Mouse (Mus musculus): ENCODE results near the gene Spaar. TPM values are rescaled to one million over a fixed set of nuclear protein-coding genes. Genes with fewer than 3 reads are reported as not detected.
A peak's percentile ranks its signal among the peaks of the same experiment; 100 is the strongest.

Gene Spaar
- polyA plus RNA-seq, 1 experiment from 2014 or later: 0.04 TPM

GRCm38 (mm10) chr4:43703439-43703838, 26.4 kb upstream of the Spaar start:
- DNase-seq (ENCODE audit: low spot score) (no peak), ATAC-seq (ENCODE audit: low read depth) (no peak)
- Histone ChIP-seq H3K9me3 (ENCODE audit: control insufficient read depth, low read length) (no peaks in the 10 kb centered on the region), H3K4me3 (ENCODE audit: low read depth, low read length) (no peak overlapping the region), H3K36me3 (ENCODE audit: control insufficient read depth, insufficient read depth, low read length) (no peaks in the 10 kb centered on the region), H3K4me1 (ENCODE audit: control insufficient read depth, insufficient read depth, low read length) (no peaks in the 10 kb centered on the region), H3K27ac (replicated peaks; ENCODE audit: low read depth, low read length) (no peak overlapping the region), H3K4me2 (ENCODE audit: low read depth, low read length) (no peak overlapping the region), H3K9ac (ENCODE audit: low read depth, low read length) (no peak overlapping the region), H3K27me3 (replicated peaks; ENCODE audit: control insufficient read depth, insufficient read depth, low read length) (no peaks in the 10 kb centered on the region)
- WGBS: 69% methylated on average over 6 of the region's 6 CpGs

DNA sequence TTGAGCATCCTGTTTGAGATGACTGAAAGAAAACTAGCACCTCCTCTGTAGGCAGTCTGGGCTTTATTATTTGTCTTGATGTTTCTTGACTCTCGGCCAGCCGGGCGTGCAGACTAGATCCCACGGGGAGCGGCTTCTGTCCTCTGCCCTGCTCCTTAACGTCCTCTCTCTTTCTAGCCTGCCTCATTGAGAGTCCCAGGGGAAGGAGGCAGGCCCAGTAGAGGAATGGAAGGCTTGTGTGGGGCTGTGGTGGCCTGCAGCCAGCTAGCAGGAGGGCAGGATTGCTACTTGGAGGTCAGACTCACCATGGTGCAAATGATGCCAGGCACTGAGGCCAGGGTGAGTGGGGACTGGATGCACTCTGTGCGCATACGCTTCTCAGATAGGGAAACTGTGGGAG, 26.0 kb upstream of the Spaar start:
- Histone ChIP-seq H3K27me3 (replicated peaks; ENCODE audit: control insufficient read depth, insufficient read depth, low read length) (no peaks in the 10 kb centered on the region), H3K9me3 (ENCODE audit: control insufficient read depth, low read length) (no peaks in the 10 kb centered on the region), H3K9ac (ENCODE audit: low read depth, low read length) (no peak overlapping the region), H3K36me3 (ENCODE audit: control insufficient read depth, insufficient read depth, low read length) (no peaks in the 10 kb centered on the region), H3K27ac (replicated peaks; ENCODE audit: low read depth, low read length) (no peak overlapping the region), H3K4me1 (ENCODE audit: control insufficient read depth, insufficient read depth, low read length) (no peaks in the 10 kb centered on the region), H3K4me3 (ENCODE audit: low read depth, low read length) (no peak overlapping the region), H3K4me2 (ENCODE audit: low read depth, low read length) (no peak overlapping the region)
- DNase-seq (ENCODE audit: low spot score) (no peak), ATAC-seq (ENCODE audit: low read depth) (no peak)
- 88% methylated on average over 8 of the region's 8 CpGs for whole genome bisulfite sequencing

DNA sequence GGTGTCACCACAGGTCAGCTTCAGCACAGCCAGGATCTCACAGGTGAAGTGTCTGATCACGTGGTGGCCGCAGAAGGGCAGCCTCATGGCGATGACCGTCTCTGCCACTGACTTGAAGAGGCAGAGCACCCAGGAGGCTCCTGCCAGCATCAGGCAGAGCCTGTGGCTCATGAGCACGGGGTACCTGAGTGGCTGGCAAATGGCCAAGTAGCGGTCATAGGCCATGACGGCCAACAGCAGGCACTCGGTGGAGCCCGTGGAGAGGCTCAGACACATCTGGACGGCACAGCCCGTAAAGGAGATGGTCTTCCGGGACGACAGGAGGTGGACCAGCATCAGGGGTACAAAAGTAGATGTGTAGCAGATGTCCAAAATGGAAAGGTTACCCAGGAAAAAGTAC, 23.8 kb upstream of the Spaar start:
- Histone ChIP-seq H3K4me3 (ENCODE audit: low read depth, low read length) (no peak overlapping the region), H3K4me2 (ENCODE audit: low read depth, low read length) (no peak overlapping the region), H3K36me3 (ENCODE audit: control insufficient read depth, insufficient read depth, low read length) (no peaks in the 10 kb centered on the region), H3K27me3 (replicated peaks; ENCODE audit: control insufficient read depth, insufficient read depth, low read length) (no peaks in the 10 kb centered on the region), H3K9me3 (ENCODE audit: control insufficient read depth, low read length) (no peaks in the 10 kb centered on the region), H3K4me1 (ENCODE audit: control insufficient read depth, insufficient read depth, low read length) (no peaks in the 10 kb centered on the region), H3K9ac (ENCODE audit: low read depth, low read length) (no peak overlapping the region), H3K27ac (replicated peaks; ENCODE audit: low read depth, low read length) (no peak overlapping the region)
- WGBS: 82% methylated on average over 13 of the region's 13 CpGs
- DNase-seq (ENCODE audit: low spot score) (no peak), ATAC-seq (ENCODE audit: low read depth) (no peak)

- Histone ChIP-seq H3K9me3 (ENCODE audit: control insufficient read depth, low read length) (no peaks in the 10 kb centered on the region), H3K4me2 (ENCODE audit: low read depth, low read length) (no peak within 1 kb of the TSS), H3K36me3 (ENCODE audit: control insufficient read depth, insufficient read depth, low read length) (no peaks in the 10 kb centered on the region), H3K9ac (ENCODE audit: low read depth, low read length) (no peak within 1 kb of the TSS; the same call in 1 of the 2 replicates), H3K27ac (replicated peaks; ENCODE audit: low read depth, low read length) (no peak within 1 kb of the TSS), H3K27me3 (replicated peaks; ENCODE audit: control insufficient read depth, insufficient read depth, low read length) (no peaks in the 10 kb centered on the region), H3K4me3 (ENCODE audit: low read depth, low read length) (no peak within 1 kb of the TSS), H3K4me1 (ENCODE audit: control insufficient read depth, insufficient read depth, low read length) (no peaks in the 10 kb centered on the region)
- WGBS: 78% methylated on average over 6 of the region's 6 CpGs
- ATAC-seq (ENCODE audit: low read depth) (no peak), DNase-seq (ENCODE audit: low spot score) (no peak)
These were observed 20.0 kb upstream of the Spaar start, which contains the start of gene Olfr71 for GRCm38 (mm10) chr4:43709869-43710268. Gene Olfr71 (minus strand): TSS chr4:43710255.

DNA sequence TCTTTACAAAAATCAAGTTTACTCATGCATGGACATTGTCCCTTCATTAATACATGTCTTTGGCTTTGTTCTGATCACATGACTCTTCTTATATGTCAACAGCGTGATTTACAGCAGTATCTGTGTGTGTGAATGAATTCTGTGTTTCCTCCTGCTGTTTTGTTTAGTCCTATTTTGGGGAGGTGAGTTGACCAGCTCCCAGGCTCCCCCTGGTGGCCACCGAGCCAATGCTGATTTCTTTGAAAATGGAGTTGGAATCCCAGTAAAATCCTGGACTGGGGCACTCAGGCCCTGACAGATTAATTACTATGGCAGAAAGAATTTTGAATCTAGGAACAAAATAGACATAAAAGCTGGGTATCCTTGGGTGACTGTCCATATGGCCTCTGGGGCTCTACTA, 18.0 kb upstream of the Spaar start:
- no peak for ATAC-seq (ENCODE audit: low read depth)
- no peaks in the 10 kb centered on the region for H3K9me3 ChIP-seq (ENCODE audit: control insufficient read depth, low read length)
- WGBS: 0% methylated on average over 2 of the region's 2 CpGs

DNA sequence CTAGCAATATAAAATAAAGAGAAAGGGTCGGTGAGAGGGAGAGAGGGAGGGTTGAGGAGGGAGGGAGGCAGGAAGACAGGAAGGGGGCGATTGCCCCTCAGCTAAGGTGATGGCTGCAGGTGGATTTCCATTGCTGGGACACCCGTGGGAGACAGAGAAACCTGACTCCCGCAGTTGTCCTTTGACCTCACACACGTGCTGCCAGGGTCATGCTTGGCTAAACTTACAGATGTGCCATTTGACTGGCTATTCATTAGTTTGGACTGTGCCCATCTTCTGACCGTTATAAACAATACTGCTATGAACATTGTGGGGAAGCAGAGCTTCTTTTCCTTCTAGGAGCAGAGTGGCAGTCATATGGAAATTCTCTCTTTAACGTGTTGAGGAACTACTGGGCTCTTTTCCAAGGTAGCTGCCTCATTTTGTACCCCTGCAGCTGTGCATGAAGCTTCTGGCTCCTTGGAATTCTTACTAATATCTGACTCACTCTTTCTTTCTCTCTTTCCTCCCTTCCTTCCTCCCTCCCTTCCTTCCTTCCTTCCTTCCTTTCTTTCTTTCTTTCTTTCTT, 16.1 kb upstream of the Spaar start:
- Histone ChIP-seq H3K9ac (ENCODE audit: low read depth, low read length) (no peak overlapping the region), H3K4me2 (ENCODE audit: low read depth, low read length) (no peak overlapping the region), H3K27me3 (replicated peaks; ENCODE audit: control insufficient read depth, insufficient read depth, low read length) (no peaks in the 10 kb centered on the region), H3K4me3 (ENCODE audit: low read depth, low read length) (no peak overlapping the region), H3K4me1 (ENCODE audit: control insufficient read depth, insufficient read depth, low read length) (no peaks in the 10 kb centered on the region), H3K36me3 (ENCODE audit: control insufficient read depth, insufficient read depth, low read length) (no peaks in the 10 kb centered on the region), H3K27ac (replicated peaks; ENCODE audit: low read depth, low read length) (no peak overlapping the region; the same call in 1 of the 2 replicates), H3K9me3 (ENCODE audit: control insufficient read depth, low read length) (no peaks in the 10 kb centered on the region)
- DNase-seq (ENCODE audit: low spot score) (peak; percentile 79), ATAC-seq (ENCODE audit: low read depth) (no peak)
- WGBS: 29% methylated on average over 7 of the region's 7 CpGs

More for the DNA sequence above, 18.0 kb upstream of the Spaar start:
- Histone ChIP-seq H3K27me3 (replicated peaks; ENCODE audit: control insufficient read depth, insufficient read depth, low read length) (no peaks in the 10 kb centered on the region), H3K36me3 (ENCODE audit: control insufficient read depth, insufficient read depth, low read length) (no peaks in the 10 kb centered on the region), H3K4me1 (ENCODE audit: control insufficient read depth, insufficient read depth, low read length) (no peaks in the 10 kb centered on the region), H3K4me2 (ENCODE audit: low read depth, low read length) (no peak overlapping the region), H3K27ac (replicated peaks; ENCODE audit: low read depth, low read length) (no peak overlapping the region), H3K4me3 (ENCODE audit: low read depth, low read length) (no peak overlapping the region), H3K9ac (ENCODE audit: low read depth, low read length) (no peak overlapping the region)
- peak; percentile 65 for DNase-seq (ENCODE audit: low spot score)

- H3K4me3 ChIP-seq (ENCODE audit: low read depth, low read length): no peak overlapping the region
- H3K27me3 ChIP-seq (replicated peaks; ENCODE audit: control insufficient read depth, insufficient read depth, low read length): no peaks in the 10 kb centered on the region
- H3K27ac ChIP-seq (replicated peaks; ENCODE audit: low read depth, low read length): peak overlapping the region; percentile 67
- H3K9ac ChIP-seq (ENCODE audit: low read depth, low read length): no peak overlapping the region
- no peaks in the 10 kb centered on the region for H3K4me1 ChIP-seq (ENCODE audit: control insufficient read depth, insufficient read depth, low read length)
- DNase-seq (ENCODE audit: low spot score) (peak; percentile 52), ATAC-seq (ENCODE audit: low read depth) (peak; percentile 26; the same call in 1 of the 2 replicates)
- no peak overlapping the region for H3K4me2 ChIP-seq (ENCODE audit: low read depth, low read length)
- H3K9me3 ChIP-seq (ENCODE audit: control insufficient read depth, low read length): no peaks in the 10 kb centered on the region
- H3K36me3 ChIP-seq (ENCODE audit: control insufficient read depth, insufficient read depth, low read length): no peaks in the 10 kb centered on the region
- 41% methylated on average over 14 of the region's 16 CpGs for WGBS
These were observed 9.2 kb upstream of the Spaar start for GRCm38 (mm10) chr4:43720491-43721228.

- DNase-seq (ENCODE audit: low spot score): no peak
- Histone ChIP-seq H3K27ac (replicated peaks; ENCODE audit: low read depth, low read length) (no peak overlapping the region), H3K36me3 (ENCODE audit: control insufficient read depth, insufficient read depth, low read length) (no peaks in the 10 kb centered on the region), H3K4me3 (ENCODE audit: low read depth, low read length) (no peak overlapping the region), H3K9me3 (ENCODE audit: control insufficient read depth, low read length) (no peaks in the 10 kb centered on the region), H3K27me3 (replicated peaks; ENCODE audit: control insufficient read depth, insufficient read depth, low read length) (no peaks in the 10 kb centered on the region), H3K9ac (ENCODE audit: low read depth, low read length) (no peak overlapping the region), H3K4me2 (ENCODE audit: low read depth, low read length) (no peak overlapping the region), H3K4me1 (ENCODE audit: control insufficient read depth, insufficient read depth, low read length) (peaks cover 5% of the 10 kb centered on the region; the same call in 1 of the 2 replicates)
- ATAC-seq (ENCODE audit: low read depth): no peak
- 90% methylated on average over 4 of the region's 4 CpGs for WGBS
These were observed 7.6 kb upstream of the Spaar start for GRCm38 (mm10) chr4:43722191-43722590.

GRCm38 (mm10) chr4:43724764-43725163, 5.1 kb upstream of the Spaar start:
- no peaks in the 10 kb centered on the region for H3K27me3 ChIP-seq (replicated peaks; ENCODE audit: control insufficient read depth, insufficient read depth, low read length)
- H3K4me2 ChIP-seq (ENCODE audit: low read depth, low read length): no peak overlapping the region
- H3K36me3 ChIP-seq (ENCODE audit: control insufficient read depth, insufficient read depth, low read length): no peaks in the 10 kb centered on the region
- no peak overlapping the region for H3K4me3 ChIP-seq (ENCODE audit: low read depth, low read length)
- peaks cover 15% of the 10 kb centered on the region; the same call in 1 of the 2 replicates for H3K4me1 ChIP-seq (ENCODE audit: control insufficient read depth, insufficient read depth, low read length)
- H3K27ac ChIP-seq (replicated peaks; ENCODE audit: low read depth, low read length): no peak overlapping the region
- 42% methylated on average over 1 of the region's 1 CpGs for WGBS
- DNase-seq (ENCODE audit: low spot score): peak; percentile 43
- no peak overlapping the region for H3K9ac ChIP-seq (ENCODE audit: low read depth, low read length)
- no peak for ATAC-seq (ENCODE audit: low read depth)
- no peaks in the 10 kb centered on the region for H3K9me3 ChIP-seq (ENCODE audit: control insufficient read depth, low read length)

Data from embryonic facial prominence, embryonic 14.5 days (tissue).